28 mouse cellular contexts compared by ENCODE assay signal in genomic region chr10:58633507-58633906, GRCm38 (mm10). TPM values are rescaled to one million over a fixed set of nuclear protein-coding genes. Genes with fewer than 3 reads are reported as not detected.
"Had no signal": no experiment of that assay in that cellular context is flagged by ENCODE, and none has a peak within 500 bp of the region (broad histone marks: within the 10 kb centered on the region; RNA-seq: fewer than 3 reads in every experiment).

No protein-coding gene starts in this region.

- H3K9ac ChIP-seq: heart, embryonic 13.5 days; heart, embryonic 15.5 days; hindbrain, embryonic 13.5 days; intestine, embryonic 15.5 days; limb, embryonic 12.5 days; liver, embryonic 13.5 days; liver, embryonic 15.5 days had no signal

- H3K27me3 ChIP-seq: heart, embryonic 13.5 days; heart, embryonic 15.5 days; hindbrain, embryonic 13.5 days; intestine, embryonic 15.5 days; limb, embryonic 12.5 days; liver, embryonic 13.5 days; liver, embryonic 15.5 days had no signal

- ATAC-seq: hindbrain, embryonic 16.5 days; inflammation-experienced regulatory T-cells, adult 6 months; intestine, embryonic 15.5 days; intestine, postnatal 0 days had no signal

- H3K27ac ChIP-seq: heart, adult 2 months; heart, embryonic 13.5 days; heart, embryonic 15.5 days; hindbrain, embryonic 13.5 days; intestine, embryonic 15.5 days; layer of hippocampus, adult 2 months; left cerebral cortex, adult 2 months; limb, embryonic 10.5 days; limb, embryonic 12.5 days; liver, embryonic 13.5 days; liver, embryonic 15.5 days had no signal

- DNase-seq: gastrocnemius, postnatal 14 days; gastrocnemius, postnatal 36 days; heart, adult 11 months; heart, adult 2 months; heart, postnatal 14 days; heart, postnatal 36 days; kidney, adult 18-20 months; kidney, adult 8-10 months; kidney, postnatal 10 days; kidney, postnatal 25 days; kidney, postnatal 4 days; liver; liver, embryonic 13.5 days had no signal

- H3K9me3 ChIP-seq: heart, embryonic 13.5 days; heart, embryonic 15.5 days; hindbrain, embryonic 13.5 days; intestine, embryonic 15.5 days; limb, embryonic 10.5 days; limb, embryonic 12.5 days; liver, embryonic 13.5 days; liver, embryonic 15.5 days had no signal

- H3K36me3 ChIP-seq: heart, embryonic 13.5 days; heart, embryonic 15.5 days; hindbrain, embryonic 13.5 days; intestine, embryonic 15.5 days; limb, embryonic 10.5 days; limb, embryonic 12.5 days; liver, embryonic 13.5 days; liver, embryonic 15.5 days had no signal

- H3K4me2 ChIP-seq: heart, embryonic 11.5 days; heart, embryonic 13.5 days; heart, embryonic 15.5 days; hindbrain, embryonic 13.5 days; intestine, embryonic 15.5 days; limb, embryonic 12.5 days; liver, embryonic 11.5 days; liver, embryonic 13.5 days; liver, embryonic 15.5 days had no signal

- H3K4me1 ChIP-seq: liver, embryonic 13.5 days; liver, embryonic 15.5 days had no signal

- H3K4me3 ChIP-seq: heart, adult 2 months; heart, embryonic 13.5 days; heart, embryonic 15.5 days; hindbrain, embryonic 13.5 days; intestine, embryonic 15.5 days; layer of hippocampus, adult 2 months; left cerebral cortex, adult 2 months; limb, embryonic 10.5 days; limb, embryonic 12.5 days; liver, embryonic 13.5 days; liver, embryonic 15.5 days had no signal

RNA-seq across cellular contexts. Expression of gene Edar, which starts 41.9 kb away (rescaled TPM):
- polyA plus RNA-seq: heart, postnatal 0 days; inflammation-experienced regulatory T-cells, adult 6 months; liver, embryonic 13.5 days; liver, embryonic 15.5 days had no signal
